Mouse (Mus musculus): ENCODE measurements around the gene Vmn1r119. TPM values are rescaled to one million over a fixed set of nuclear protein-coding genes. Genes with fewer than 3 reads are reported as not detected.
"Not testable (repeated sequence)": the region's sequence is repeated elsewhere in the genome, so short reads cannot be mapped to it uniquely, and the experiment has no call there.

Vmn1r119 gene
- total RNA-seq (2015) (not detected in 2 replicates), total RNA-seq (2017) (not detected in 2 replicates)

DNA sequence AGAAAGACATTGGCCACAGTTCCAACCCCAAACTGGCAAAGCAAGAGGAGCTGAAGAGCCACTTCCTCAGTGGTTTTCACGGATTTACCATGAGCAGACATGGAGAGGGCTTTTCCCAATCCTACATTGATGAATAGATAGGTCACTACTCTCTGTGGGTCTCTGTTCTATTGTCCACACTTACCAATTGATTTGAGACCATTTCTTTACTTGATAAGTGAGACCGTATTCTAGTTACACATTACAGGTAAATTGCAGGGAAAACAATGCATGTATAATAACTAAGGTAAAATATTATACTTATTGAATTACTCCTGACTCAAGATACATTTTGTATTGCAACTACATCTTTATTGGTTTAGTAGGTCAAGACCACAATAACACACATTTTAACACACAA, at the start of gene Vmn1r119:
Vmn1r119 (minus strand) TSS at position 101 of the 400 bp plus-strand sequence.
- ATAC-seq (ENCODE audit: poor library complexity, severe bottlenecking): not testable (repeated sequence)

DNA sequence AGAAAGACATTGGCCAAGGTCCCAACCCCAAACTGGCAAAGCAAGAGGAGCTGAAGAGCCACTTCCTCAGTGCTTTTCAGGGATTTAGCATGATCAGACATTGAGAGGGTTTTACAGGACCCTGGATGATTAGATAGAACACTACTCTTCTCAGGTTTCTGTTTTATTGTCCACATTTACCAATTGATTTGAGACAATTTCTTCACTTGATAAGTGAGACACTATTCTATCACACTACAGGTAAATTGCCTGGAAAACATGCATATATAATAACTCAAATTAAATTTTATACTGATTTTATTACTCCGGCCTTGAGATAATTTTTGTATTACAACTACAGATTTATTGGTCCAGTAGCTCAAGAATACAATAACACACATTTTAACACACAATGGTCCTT, 41.4 kb upstream of the Vmn1r119 start, which contains the start of gene Vmn1r120:
Vmn1r120 (minus strand) TSS at position 101 of the 400 bp plus-strand sequence.
- ATAC-seq (ENCODE audit: poor library complexity, severe bottlenecking): not testable (repeated sequence)

Other genes with a start within 250 kb of the Vmn1r119 start
- gene Vmn1r112, start 241.3 kb downstream of the Vmn1r119 start, total RNA-seq (2015): not detected in 2 replicates
- not detected in 2 replicates for gene Vmn1r112, start 241.3 kb downstream of the Vmn1r119 start, total RNA-seq (2017)
- gene Vmn1r113, start 225.2 kb downstream of the Vmn1r119 start, total RNA-seq (2015): not detected in 2 replicates
- gene Vmn1r113, start 225.2 kb downstream of the Vmn1r119 start, total RNA-seq (2017): not detected in 2 replicates
- not detected in 2 replicates for gene Vmn1r114, start 200.3 kb downstream of the Vmn1r119 start, total RNA-seq (2015)
- not detected in 2 replicates for gene Vmn1r114, start 200.3 kb downstream of the Vmn1r119 start, total RNA-seq (2017)
- gene Vmn1r115, start 167.5 kb downstream of the Vmn1r119 start, total RNA-seq (2015): not detected in 2 replicates
- not detected in 2 replicates for gene Vmn1r115, start 167.5 kb downstream of the Vmn1r119 start, total RNA-seq (2017)
- gene Vmn1r116, start 140.2 kb downstream of the Vmn1r119 start, total RNA-seq (2015): not detected in 2 replicates
- gene Vmn1r116, start 140.2 kb downstream of the Vmn1r119 start, total RNA-seq (2017): not detected in 2 replicates
- gene Vmn1r117, start 128.3 kb downstream of the Vmn1r119 start, total RNA-seq (2015): not detected in 2 replicates
- not detected in 2 replicates for gene Vmn1r117, start 128.3 kb downstream of the Vmn1r119 start, total RNA-seq (2017)
- not detected in 2 replicates for gene Vmn1r118, start 100.1 kb downstream of the Vmn1r119 start, total RNA-seq (2015)
- not detected in 2 replicates for gene Vmn1r118, start 100.1 kb downstream of the Vmn1r119 start, total RNA-seq (2017)
- gene Vmn1r120, start 41.3 kb upstream of the Vmn1r119 start, total RNA-seq (2015): not detected in 2 replicates
- not detected in 2 replicates for gene Vmn1r120, start 41.3 kb upstream of the Vmn1r119 start, total RNA-seq (2017)
- gene Vmn1r121, start 86.1 kb upstream of the Vmn1r119 start, total RNA-seq (2015): not detected in 2 replicates
- gene Vmn1r121, start 86.1 kb upstream of the Vmn1r119 start, total RNA-seq (2017): not detected in 2 replicates
- gene Vmn1r122, start 121.7 kb upstream of the Vmn1r119 start, total RNA-seq (2015): not detected in 2 replicates
- not detected in 2 replicates for gene Vmn1r122, start 121.7 kb upstream of the Vmn1r119 start, total RNA-seq (2017)
- gene Vmn1r123, start 149.7 kb upstream of the Vmn1r119 start, total RNA-seq (2015): not detected in 2 replicates
- gene Vmn1r123, start 149.7 kb upstream of the Vmn1r119 start, total RNA-seq (2017): not detected in 2 replicates
- not detected in 2 replicates for gene Gm5157, start 178.0 kb upstream of the Vmn1r119 start, total RNA-seq (2015)
- not detected in 2 replicates for gene Gm5157, start 178.0 kb upstream of the Vmn1r119 start, total RNA-seq (2017)
- gene Vmn1r124, start 248.2 kb upstream of the Vmn1r119 start, total RNA-seq (2015): not detected in 2 replicates
- not detected in 2 replicates for gene Vmn1r124, start 248.2 kb upstream of the Vmn1r119 start, total RNA-seq (2017)